26 mouse cellular contexts compared by ENCODE assay signal in genomic region chr10:41282086-41282485, GRCm38 (mm10). TPM values are rescaled to one million over a fixed set of nuclear protein-coding genes. Genes with fewer than 3 reads are reported as not detected.
DNase-seq lines count a peak whose midpoint lies in the region; TF ChIP-seq lines count a peak whose summit lies in the region.
"Had no signal": no experiment of that assay in that cellular context is flagged by ENCODE, and none has a peak within 500 bp of the region (broad histone marks: within the 10 kb centered on the region; RNA-seq: fewer than 3 reads in every experiment).

No protein-coding gene starts in this region.

- H3K79me3 ChIP-seq in C2C12 (ENCODE audit: low read depth), result no peaks in the 10 kb centered on the region

- intact Hi-C loops in heart, postnatal 10 days (cut with DNase I), result no loop called here
- intact Hi-C loops in heart, postnatal 36 days (cut with DNase I), result no loop called here

- no peaks in the 10 kb centered on the region for H3K27me3 ChIP-seq in C2C12 (ENCODE audit: control insufficient read depth, insufficient read depth, insufficient read length)
- H3K27me3 ChIP-seq: CH12.LX, Patski had no signal

- no peaks in the 10 kb centered on the region for H3K79me2 ChIP-seq in C2C12 (ENCODE audit: control insufficient read depth, insufficient read depth)

- H3K4me3 ChIP-seq in C2C12 (ENCODE audit: insufficient read depth, poor library complexity, severe bottlenecking), result no peak overlapping the region

- peak; percentile 29 for DNase-seq in heart, adult 11 months
- no peak for DNase-seq in heart, postnatal 10 days
- DNase-seq in 3T3-L1 (ENCODE audit: low read depth, low spot score), result peak; percentile 71
- DNase-seq in NIH3T3 (ENCODE audit: low read depth), result peak; percentile 59
- DNase-seq in adipocyte (ENCODE audit: low spot score), result no peak
- DNase-seq in heart, postnatal 36 days, result no peak
- DNase-seq in kidney, postnatal 25 days, result no peak
- DNase-seq: adrenal gland, adult 2 months; adrenal gland, adult 8-10 months; adrenal gland, postnatal 10 days; adrenal gland, postnatal 14 days; adrenal gland, postnatal 25 days; adrenal gland, postnatal 36 days; B cell, adult 2 months; cerebellum, adult 11 months; cerebellum, adult 11-12 months; cerebellum, adult 18-20 months; cerebellum, adult 2 months; cerebellum, adult 8-10 months; cerebellum, adult 9-10 months had no signal

- no peak for TF ChIP-seq CTCF in C2C12 (IDR thresholded peaks at IDR 0.05; ENCODE audit: control insufficient read depth, insufficient read depth, insufficient read length)

- H3K36me3 ChIP-seq in C2C12 (ENCODE audit: control insufficient read depth, insufficient read depth), result no peaks in the 10 kb centered on the region

- H3ac ChIP-seq in C2C12 (ENCODE audit: control insufficient read depth, insufficient read length, low read depth), result no peak overlapping the region

TF ChIP-seq in C2C12, 6 proteins besides CTCF, POLR2A, EP300 and RAD21:
- peak; percentile 73 for TF ChIP-seq FOSL1 (IDR thresholded peaks at IDR 0.05; ENCODE audit: insufficient read depth, low read length, poor library complexity, severe bottlenecking)
- TF ChIP-seq MAX (IDR thresholded peaks at IDR 0.05), result no peak
- TF ChIP-seq MYOD1 (IDR thresholded peaks at IDR 0.05; ENCODE audit: control insufficient read depth, insufficient read length, low read depth), result no peak
- TF ChIP-seq MYOG (IDR thresholded peaks at IDR 0.05; ENCODE audit: control insufficient read depth, extremely low read depth, insufficient read length), result no peak
- peak; percentile 20 for TF ChIP-seq CEBPB (IDR thresholded peaks at IDR 0.05; ENCODE audit: low read depth)
- no peak for TF ChIP-seq USF1 (IDR thresholded peaks at IDR 0.05; ENCODE audit: low read depth)
TF ChIP-seq in C2C12: peak in this region for 2.

RNA-seq across cellular contexts. Expression of gene Fig4, which starts 21.0 kb away (rescaled TPM):
- total RNA-seq in heart, postnatal 10 days (2021), result 10 to 100 TPM; 34.2 to 38.7 TPM
- 7.8 TPM for polyA plus RNA-seq in C2C12 (2012; fragmentation: generic; extraction: Trizol)
- 10 to 100 TPM; 26.4 to 27.0 TPM for total RNA-seq in heart, postnatal 36 days (2021)

RNA-seq across cellular contexts. Expression of gene Ak9, which starts 21.7 kb away (rescaled TPM):
- not detected for total RNA-seq in heart, postnatal 10 days (2021)
- not detected for polyA plus RNA-seq in C2C12 (2012; fragmentation: generic; extraction: Trizol)
- total RNA-seq in heart, postnatal 36 days (2021), result not detected
- total RNA-seq: adrenal gland, adult 2 months; adrenal gland, postnatal 10 days; adrenal gland, postnatal 36 days; G1E; MEL had no signal
- polyA plus RNA-seq: adrenal gland, adult 2 months; CD4-positive, CD25-positive, alpha-beta regulatory T cell, adult 4 months; G1E had no signal

Comparison
In these comparisons a context has a peak if more than half of its experiments do, and no peak if none do; other contexts are left out.
1. DNase-seq: peak in heart, adult 11 months (single experiment), 3T3-L1 (single experiment) and NIH3T3 (single experiment); none in heart, postnatal 10 days (0 of 2), adipocyte (single experiment), heart, postnatal 36 days (0 of 2) and kidney, postnatal 25 days (0 of 2).